Mouse (Mus musculus) cerebellum, adult 2 months (tissue): ENCODE results near the gene Ylpm1.

ENCODE experiments used
- CTCF ChIP-seq: fragments of 200-500 bp; IDR thresholded peaks from 2 replicates; pipeline ENCODE4 v1.5.1; 2011; ENCODE audit warnings: low read depth, mild to moderate bottlenecking, control low read depth, low read length, moderate library complexity, borderline replicate concordance; ENCODE audit not compliant: insufficient read depth
- POLR2A ChIP-seq: fragments of 200-500 bp; IDR thresholded peaks from 2 replicates; pipeline ENCODE4 v1.6.1; 2011; ENCODE audit warnings: low read length, control low read depth, borderline replicate concordance; ENCODE audit not compliant: insufficient read depth

- TF ChIP-seq CTCF (no peak), POLR2A (no peak)
These were observed 10.1 kb downstream of the Ylpm1 start for GRCm38 (mm10) chr12:85006206-85006605.
